Mouse (Mus musculus): ENCODE data around the gene Gm47969. TPM values are rescaled to one million over a fixed set of nuclear protein-coding genes. Genes with fewer than 3 reads are reported as not detected.

Gm47969 gene
- total RNA-seq, 2 experiments from 2014 or later = not detected

GRCm38 (mm10) chr1:83067205-83067604 lies 22.5 kb downstream of the Gm47969 start:
- intact Hi-C loops (cut with DNase I) = loop anchor here (5.0 kb wide), 1 partner anchor 650 kb away; no protein-coding TSS in a partner anchor
- no peak for DNase-seq (ENCODE audit: low spot score)

GRCm38 (mm10) chr1:83075526-83076189 lies 30.9 kb downstream of the Gm47969 start:
- intact Hi-C loops (cut with DNase I) = loop anchor here (2.0 kb wide), 1 partner anchor 289 kb away; no protein-coding TSS in a partner anchor
- DNase-seq (ENCODE audit: low spot score) = no peak

- no peak for DNase-seq (ENCODE audit: low spot score)
- intact Hi-C loops (cut with DNase I) = no loop called here
Measured at GRCm38 (mm10) chr1:83076190-83076917, 31.6 kb downstream of the Gm47969 start.

- intact Hi-C loops (cut with DNase I) = no loop called here
- no peak for DNase-seq (ENCODE audit: low spot score)
Measured at GRCm38 (mm10) chr1:83077016-83077415, 32.3 kb downstream of the Gm47969 start.

- no peak for DNase-seq (ENCODE audit: low spot score)
- intact Hi-C loops (cut with DNase I) = no loop called here
Measured at GRCm38 (mm10) chr1:83084790-83085189, 40.1 kb downstream of the Gm47969 start.

DNA sequence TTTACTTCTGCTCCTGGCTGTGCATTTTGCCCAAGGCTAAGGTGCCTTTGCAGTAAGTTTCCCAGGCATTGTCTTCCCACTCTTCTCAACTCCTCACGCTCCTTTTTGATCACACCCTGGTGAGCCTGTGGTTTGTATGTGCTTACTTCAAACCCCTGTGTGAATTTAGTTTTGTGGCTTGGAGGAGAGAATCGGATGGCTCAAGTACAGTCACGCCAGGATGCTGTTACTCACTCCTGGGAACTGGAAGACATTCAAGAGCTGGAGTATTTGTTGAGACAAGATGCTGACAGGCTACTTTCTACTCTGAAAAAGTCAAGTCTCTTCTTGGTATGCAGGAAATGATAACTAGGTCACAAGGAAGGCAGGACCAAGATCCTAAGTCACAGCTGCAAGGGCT lies 46.5 kb downstream of the Gm47969 start:
- no peak for DNase-seq (ENCODE audit: low spot score)
- intact Hi-C loops (cut with DNase I) = no loop called here

Other genes with a start within 250 kb of the Gm47969 start
- gene Agfg1, start 205.4 kb upstream of the Gm47969 start, total RNA-seq (2021) = 10 to 100 TPM; 30.7 to 32.2 TPM
- not detected for gene A030005L19Rik, start 131.6 kb upstream of the Gm47969 start, total RNA-seq (2021)
- gene A030014E15Rik, start 120.0 kb upstream of the Gm47969 start, total RNA-seq (2021) = not detected
- gene Gm6217, start 113.5 kb upstream of the Gm47969 start, total RNA-seq (2021) = not detected
- not detected for gene A030003K21Rik, start 101.5 kb upstream of the Gm47969 start, total RNA-seq (2021)
- not detected for gene Gm7544, start 88.9 kb upstream of the Gm47969 start, total RNA-seq (2021)
- not detected for gene Gm47955, start 84.6 kb upstream of the Gm47969 start, total RNA-seq (2021)
- not detected for gene Gm47959, start 44.4 kb upstream of the Gm47969 start, total RNA-seq (2021)
- under 1 TPM; 0.29 to 0.45 TPM for gene Slc19a3, start 6.5 kb upstream of the Gm47969 start, total RNA-seq (2021)
- not detected for gene Krtap28-10, start 2.5 kb upstream of the Gm47969 start, total RNA-seq (2021)
- gene A030005K14Rik, start 14.4 kb downstream of the Gm47969 start, total RNA-seq (2021) = not detected
- gene Krtap28-13, start 16.0 kb downstream of the Gm47969 start, total RNA-seq (2021) = not detected
- gene Ccl20, start 71.8 kb downstream of the Gm47969 start, total RNA-seq (2021) = not detected
- not detected for gene Daw1, start 114.8 kb downstream of the Gm47969 start, total RNA-seq (2021)

All from heart, postnatal 25 days (tissue).